Mouse (Mus musculus) cerebellum, postnatal 14 days (tissue): ENCODE measurements at regions not wholly inside any gene's neighbourhood (a gene's known extent, or its start where the extent isn't known, plus 50 kb on each side); places are given as distances from the start of the nearest gene placed in this dataset.

Experiments used
- DNase-seq, 2 experiments: peaks; one replicate each; pipeline ENCODE4 v3.0.0; 2021; ENCODE audit warnings: mixed read lengths in 2 of 2

DNA sequence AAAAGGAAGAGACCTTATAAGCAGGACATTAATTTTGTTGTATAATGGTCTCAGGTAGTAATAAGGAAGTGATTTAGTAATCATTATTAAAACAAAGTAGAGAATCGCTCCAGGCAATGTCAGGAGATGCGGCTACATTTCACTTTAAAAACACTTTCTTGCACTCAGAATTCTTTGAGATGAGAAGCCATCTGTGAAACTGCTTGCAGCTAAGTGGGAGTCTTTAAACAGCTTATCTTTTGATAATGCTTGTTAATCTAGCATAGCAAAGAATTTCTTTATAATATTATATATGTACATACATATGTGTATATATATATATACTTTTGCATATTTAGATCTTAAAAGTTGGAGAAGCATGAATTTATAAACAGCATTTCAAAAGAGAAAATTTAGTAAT lies 133.1 kb upstream of the Klf6 start:
- no peak for DNase-seq

- no peak for DNase-seq
These were observed 132.5 kb upstream of the Klf6 start for GRCm38 (mm10) chr13:5728808-5729207.

GRCm38 (mm10) chr13:5729426-5730068 lies 131.7 kb upstream of the Klf6 start:
- no peak for DNase-seq

DNA sequence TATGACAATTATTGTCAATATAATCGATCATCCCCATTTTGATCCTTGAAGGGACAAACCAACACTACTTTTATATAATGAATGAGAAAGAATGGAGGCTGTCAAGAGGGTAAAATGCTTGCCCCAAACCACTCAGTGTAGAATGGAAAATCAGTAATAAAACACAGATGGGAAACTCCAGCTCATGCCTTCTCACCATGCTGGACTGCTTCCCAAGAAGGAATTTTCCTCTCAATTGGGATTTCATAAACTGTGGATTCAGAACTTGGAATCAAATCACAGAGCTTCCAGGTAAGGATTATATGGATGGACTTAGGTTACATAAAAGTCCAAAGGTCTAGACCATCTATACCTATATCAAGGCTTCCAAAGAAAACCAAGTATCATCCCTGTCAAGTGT lies 129.1 kb upstream of the Klf6 start:
- DNase-seq = no peak

DNA sequence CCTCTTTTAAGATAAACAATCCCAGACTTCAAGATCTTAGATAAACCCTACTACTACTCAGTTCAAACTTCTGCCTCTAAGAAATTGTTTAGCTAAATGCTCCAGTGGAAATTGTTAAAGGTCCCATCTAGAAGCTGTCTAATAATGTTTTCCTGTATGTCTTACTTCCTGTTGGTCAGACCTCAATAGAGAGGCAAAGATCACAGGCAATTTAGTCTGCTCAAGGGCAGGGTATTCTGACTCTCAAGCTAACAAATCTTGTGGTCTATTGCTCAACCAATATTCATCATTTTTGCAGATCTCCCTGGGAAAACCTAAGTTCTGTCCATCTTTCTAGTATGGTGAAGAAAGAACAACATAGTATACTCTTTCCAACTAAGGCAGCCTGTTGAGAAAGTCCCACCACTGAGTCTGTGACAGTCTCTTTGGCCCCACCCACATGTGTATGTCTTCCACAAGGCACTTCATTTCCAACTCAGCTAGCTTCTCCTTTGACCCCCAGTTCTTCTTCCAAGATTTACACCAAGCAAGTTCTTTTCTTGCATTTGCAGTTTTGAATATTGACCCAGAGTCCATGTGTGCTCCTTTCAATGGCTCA lies 126.2 kb upstream of the Klf6 start:
- DNase-seq = no peak

DNA sequence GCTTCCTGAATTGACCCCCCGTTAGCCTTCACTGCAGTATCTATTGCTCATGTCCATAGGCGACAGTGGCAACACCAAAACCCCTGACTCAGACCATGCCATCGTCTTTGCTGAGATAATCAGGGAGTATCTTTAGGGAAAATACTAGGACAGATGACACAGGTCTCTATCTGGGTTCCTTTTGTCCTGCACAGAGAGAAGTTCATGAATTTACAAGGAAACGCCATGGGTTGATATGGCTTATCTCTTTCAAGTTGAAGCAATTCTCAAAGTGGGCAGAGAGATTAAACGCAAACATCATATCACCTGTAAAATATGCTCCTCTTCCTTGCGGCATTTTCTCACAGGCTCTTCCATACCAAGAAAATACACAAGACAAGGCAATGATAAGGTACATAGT lies 124.8 kb upstream of the Klf6 start:
- no peak for DNase-seq

- no peak for DNase-seq
These were observed 124.1 kb upstream of the Klf6 start for GRCm38 (mm10) chr13:5737214-5737613.

GRCm38 (mm10) chr13:5740805-5741204 lies 120.5 kb upstream of the Klf6 start:
- no peak for DNase-seq

- DNase-seq = no peak
These were observed 116.3 kb upstream of the Klf6 start for GRCm38 (mm10) chr13:5744949-5745348.

- no peak for DNase-seq
These were observed 104.1 kb upstream of the Klf6 start for GRCm38 (mm10) chr13:5757176-5757575.

DNA sequence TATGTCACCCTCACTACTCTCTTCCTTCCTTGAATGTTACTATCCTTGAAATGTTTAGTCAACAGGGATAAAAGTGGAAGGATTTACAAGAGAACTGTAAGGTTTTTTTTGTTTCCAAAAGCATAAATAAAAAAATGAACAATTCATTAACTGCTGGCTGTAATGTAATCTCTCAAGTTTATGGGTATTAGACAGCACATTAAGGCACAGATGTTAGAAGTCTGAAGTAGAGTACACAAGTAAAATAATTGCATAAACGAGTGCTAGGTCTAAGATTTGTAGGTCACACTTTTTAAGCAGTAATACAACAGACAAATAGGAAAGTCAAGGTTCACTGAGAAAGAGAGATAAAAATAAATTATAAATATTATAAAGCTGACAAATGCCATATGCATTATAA lies 103.3 kb upstream of the Klf6 start:
- DNase-seq = no peak

- DNase-seq = no peak
These were observed 101.3 kb upstream of the Klf6 start for GRCm38 (mm10) chr13:5760030-5760429.

DNA sequence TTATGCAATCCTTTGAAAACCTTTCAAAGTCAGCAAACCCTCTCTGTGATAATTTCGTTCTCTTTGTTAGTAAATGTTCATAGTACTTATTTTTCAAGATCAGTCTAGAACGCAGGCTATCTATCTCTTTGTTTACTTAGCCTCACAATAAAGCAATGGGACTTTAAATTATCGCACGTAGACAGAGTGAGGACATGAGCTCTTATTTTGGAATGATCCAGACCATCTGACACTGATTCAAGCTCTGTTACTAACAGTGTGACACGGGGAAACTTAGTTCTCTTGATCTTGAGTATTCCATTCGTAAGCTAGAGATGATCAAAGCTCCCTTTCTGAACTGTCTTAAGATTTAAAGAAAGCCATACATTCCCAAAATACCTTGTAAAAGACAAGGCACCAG lies 94.9 kb upstream of the Klf6 start:
- no peak for DNase-seq

GRCm38 (mm10) chr13:5767202-5767601 lies 94.1 kb upstream of the Klf6 start:
- no peak for DNase-seq

DNA sequence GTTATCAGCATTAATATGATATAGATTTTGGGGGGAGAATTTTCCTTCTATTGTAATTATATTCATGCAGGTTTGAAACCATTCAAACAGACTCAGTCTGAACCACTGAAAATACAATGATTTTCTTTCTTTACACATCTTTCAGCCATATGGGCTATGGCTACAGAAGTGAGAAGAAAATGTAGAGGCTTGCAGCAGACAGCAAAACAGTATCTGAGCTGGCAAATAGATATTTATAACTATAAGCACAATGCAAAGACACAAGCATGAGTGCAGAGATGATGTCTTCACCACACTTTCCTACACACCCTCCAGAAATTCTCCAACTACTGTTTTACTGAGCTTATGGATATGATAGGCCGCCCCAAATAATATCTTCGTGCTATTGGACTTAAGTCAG lies 92.6 kb upstream of the Klf6 start:
- no peak for DNase-seq

DNA sequence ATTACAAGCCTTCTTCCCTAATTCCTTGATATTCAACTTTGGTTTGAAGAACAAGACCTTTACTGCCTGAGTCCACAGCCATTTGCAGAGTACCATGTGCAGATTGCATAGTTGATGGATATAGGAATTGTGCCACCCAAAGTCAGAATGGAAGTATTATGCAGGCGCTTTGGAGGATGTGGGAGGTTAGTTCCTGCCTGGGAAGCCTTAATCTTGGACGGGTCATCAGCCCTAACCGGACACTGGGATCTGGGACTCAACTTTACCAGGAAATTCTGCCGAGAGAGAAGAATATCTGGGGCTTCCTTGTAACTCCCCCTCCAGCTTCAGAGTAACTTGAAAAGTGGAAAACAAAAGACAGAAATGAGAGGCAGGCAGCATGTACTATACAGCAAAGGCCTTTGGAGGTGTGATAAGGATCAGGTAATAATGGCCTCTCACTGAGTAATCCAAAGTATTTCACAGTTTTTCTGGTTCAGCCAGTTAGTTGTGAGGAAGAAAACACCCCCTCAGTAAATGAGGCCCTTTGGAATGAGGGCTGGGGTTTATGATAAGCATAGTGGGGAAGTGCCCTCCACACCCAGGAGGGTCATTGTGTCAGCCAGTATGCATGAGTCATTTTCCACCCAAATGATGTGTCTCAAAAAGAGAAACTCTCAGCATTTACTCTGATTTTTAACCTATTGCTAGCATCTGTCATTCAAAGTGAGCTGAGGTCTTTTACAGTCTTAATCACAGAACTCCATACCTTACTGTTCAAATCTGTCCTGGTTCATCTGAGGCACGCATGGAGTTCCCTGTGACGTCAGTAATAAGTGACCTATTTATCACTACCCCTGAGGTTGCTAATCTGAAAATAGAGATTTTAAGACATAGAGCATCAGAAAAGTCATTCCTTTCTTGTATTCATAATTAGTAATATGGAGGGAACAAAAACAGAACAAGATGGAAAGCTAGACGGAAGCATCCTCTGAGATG lies 91.7 kb upstream of the Klf6 start:
- no peak for DNase-seq

- DNase-seq = no peak
These were observed 87.5 kb upstream of the Klf6 start for GRCm38 (mm10) chr13:5773811-5774210.

DNA sequence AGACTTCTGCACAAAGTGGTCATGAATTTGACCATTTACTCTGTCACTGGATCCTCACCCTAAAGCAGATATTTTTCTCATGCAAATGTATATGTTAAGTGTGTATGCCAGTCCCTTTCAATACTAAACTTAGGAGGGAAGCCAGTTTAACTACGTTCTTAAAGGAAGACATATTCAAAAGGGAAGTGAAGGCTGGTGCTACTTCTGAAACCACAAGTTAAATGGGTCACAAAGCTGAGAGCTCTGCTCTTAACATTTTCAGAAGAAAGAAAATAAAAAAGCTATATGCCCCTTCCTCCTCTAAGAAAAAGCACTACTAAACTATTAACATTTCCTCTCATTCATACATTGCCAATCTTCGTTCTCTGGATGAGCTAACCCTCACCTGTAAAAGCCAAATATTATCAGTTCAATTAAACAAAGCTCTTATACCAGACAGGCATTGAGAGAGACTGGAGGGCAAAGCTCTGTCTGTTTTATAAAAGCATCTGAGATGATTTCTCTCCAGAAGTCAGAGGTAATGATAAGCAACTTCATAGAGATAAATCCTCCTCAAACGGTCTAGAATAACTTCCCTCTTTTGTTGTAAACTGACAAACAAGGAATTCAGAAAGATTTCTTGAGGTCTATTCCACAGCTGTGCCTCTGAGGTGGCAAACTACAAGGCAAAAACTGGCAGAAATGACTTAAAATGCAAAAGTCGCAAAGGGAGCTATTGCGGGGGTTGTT lies 82.7 kb upstream of the Klf6 start:
- no peak for DNase-seq

GRCm38 (mm10) chr13:5779410-5779809 lies 81.9 kb upstream of the Klf6 start:
- no peak for DNase-seq

GRCm38 (mm10) chr13:5782540-5782939 lies 78.7 kb upstream of the Klf6 start:
- DNase-seq = no peak

DNA sequence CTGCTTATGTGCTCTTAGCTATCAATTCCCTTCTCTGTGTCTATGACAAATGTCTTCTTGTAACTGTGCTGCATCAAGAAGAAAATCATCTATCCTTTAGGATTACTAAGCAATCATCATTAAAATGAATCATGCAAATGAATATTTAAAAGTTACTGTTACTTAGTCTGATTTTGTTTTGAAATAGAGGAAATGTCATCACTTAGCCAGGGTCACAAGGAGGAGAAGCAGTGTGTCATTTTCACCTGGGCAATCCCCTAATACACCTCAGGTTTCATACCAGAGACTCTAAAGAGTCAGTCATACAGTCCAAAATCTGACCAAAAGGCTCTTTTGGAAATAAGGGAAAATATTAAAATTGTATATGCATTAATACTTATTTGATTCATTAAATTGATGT lies 74.2 kb upstream of the Klf6 start:
- DNase-seq = no peak

GRCm38 (mm10) chr13:5789302-5789701 lies 72.0 kb upstream of the Klf6 start:
- DNase-seq = no peak

GRCm38 (mm10) chr13:5802079-5802478 lies 59.2 kb upstream of the Klf6 start:
- no peak for DNase-seq
